11 mouse cellular contexts compared by ENCODE assay signal in genomic region chr1:78193465-78193991, GRCm38 (mm10). TPM values are rescaled to one million over a fixed set of nuclear protein-coding genes. Genes with fewer than 3 reads are reported as not detected.
DNase-seq lines count a peak whose midpoint lies in the region.
"Had no signal": no experiment of that assay in that cellular context is flagged by ENCODE, and none has a peak within 500 bp of the region (broad histone marks: within the 10 kb centered on the region; RNA-seq: fewer than 3 reads in every experiment).

No protein-coding gene starts in this region.

- H3K4me3 ChIP-seq in hindbrain, embryonic 10.5 days, result peak overlapping the region; percentile 72
- H3K4me3 ChIP-seq in midbrain, embryonic 10.5 days, result peak overlapping the region; percentile 75

- intact Hi-C loops in heart, postnatal 36 days (cut with DNase I), result no loop called here

- H3K4me1 ChIP-seq in hindbrain, embryonic 10.5 days (replicated peaks), result peaks cover 67% of the 10 kb centered on the region
- peaks cover 70% of the 10 kb centered on the region for H3K4me1 ChIP-seq in midbrain, embryonic 10.5 days

- WGBS in hindbrain, embryonic 10.5 days, result 2% methylated on average over 20 of the region's 20 CpGs
- 2% methylated on average over 20 of the region's 20 CpGs for WGBS in midbrain, embryonic 10.5 days

- H3K9me3 ChIP-seq in hindbrain, embryonic 10.5 days, result no peaks in the 10 kb centered on the region
- no peaks in the 10 kb centered on the region for H3K9me3 ChIP-seq in midbrain, embryonic 10.5 days (replicated peaks)

- peaks cover 98% of the 10 kb centered on the region for H3K27me3 ChIP-seq in hindbrain, embryonic 10.5 days (ENCODE audit: insufficient read depth, poor library complexity, severe bottlenecking)
- H3K27me3 ChIP-seq in midbrain, embryonic 10.5 days (ENCODE audit: low read depth, poor library complexity, severe bottlenecking), result peaks cover 100% of the 10 kb centered on the region

- DNase-seq in heart, adult 11 months, result peak; percentile 79
- no peak for DNase-seq in heart, postnatal 36 days
- peak; percentile 24 for DNase-seq in ES-CJ7 (ENCODE audit: low read depth, low spot score)
- peak; percentile 43 for DNase-seq in hindbrain, embryonic 10.5 days (ENCODE audit: low spot score)
- peak; percentile 53 for DNase-seq in midbrain, embryonic 10.5 days (ENCODE audit: low spot score)
- no peak for DNase-seq in adrenal gland, postnatal 10 days
- no peak for DNase-seq in urinary bladder, postnatal 4 days (ENCODE audit: low spot score in 2 of 2)
- DNase-seq in layer of hippocampus, postnatal 25 days (ENCODE audit: extremely low spot score in 1 of 2, low spot score in 1 of 2), result no peak
- DNase-seq: cerebellum, adult 11 months; thymus, adult 2 months had no signal

- peak overlapping the region; percentile 95 for H3K27ac ChIP-seq in hindbrain, embryonic 10.5 days
- H3K27ac ChIP-seq in midbrain, embryonic 10.5 days (replicated peaks), result peak overlapping the region; percentile 95

- H3K36me3 ChIP-seq in hindbrain, embryonic 10.5 days, result peaks cover 42% of the 10 kb centered on the region
- H3K36me3 ChIP-seq in midbrain, embryonic 10.5 days, result peaks cover 34% of the 10 kb centered on the region

RNA-seq across cellular contexts. Expression of gene Pax3, which starts 3.4 kb away (rescaled TPM):
- not detected for total RNA-seq in heart, postnatal 36 days (2021)
- 47.6 and 54.6 TPM in 2 replicates for polyA plus RNA-seq in hindbrain, embryonic 10.5 days (2016; fragmentation: Nextera tagmentation; extraction: Ambion mirVana)
- polyA plus RNA-seq in midbrain, embryonic 10.5 days (2016; fragmentation: Nextera tagmentation; extraction: Ambion mirVana), result 33.6 and 34.3 TPM in 2 replicates
- under 1 TPM in 1 of 2 experiments, not detected in 1; 0.88 TPM for total RNA-seq in adrenal gland, postnatal 10 days (2021)
- total RNA-seq in layer of hippocampus, postnatal 25 days (2021), result not detected
- total RNA-seq: left cerebral cortex, adult 18-20 months had no signal

Comparison
In these comparisons a context has a peak if more than half of its experiments do, and no peak if none do; other contexts are left out.
1. DNase-seq: peak in heart, adult 11 months (single experiment), ES-CJ7 (single experiment), hindbrain, embryonic 10.5 days (single experiment) and midbrain, embryonic 10.5 days (single experiment); none in heart, postnatal 36 days (0 of 2), adrenal gland, postnatal 10 days (single experiment), urinary bladder, postnatal 4 days (0 of 2) and layer of hippocampus, postnatal 25 days (0 of 2).